Mouse (Mus musculus) midbrain, embryonic 14.5 days (tissue): ENCODE data around the gene Scai. TPM values are rescaled to one million over a fixed set of nuclear protein-coding genes. Genes with fewer than 3 reads are reported as not detected.

ENCODE experiments used
- ATAC-seq: fragments of 200-750 bp; cut with Nextera tagmentation; 2 replicates; pipeline ENCODE4 v1.8.0; 2017; ENCODE audit warnings: moderate number of reproducible peaks, moderate library complexity; ENCODE audit not compliant: low FRiP score, low TSS enrichment
- DNase-seq: peaks from one replicate; pipeline ENCODE4 v3.0.0-alpha.2; 2015
- H3K27ac ChIP-seq: fragments of 300-500 bp; sonication (generic); replicated peaks from 2 replicates; pipeline ENCODE4 v1.5.1; 2014; ENCODE audit warnings: mild to moderate bottlenecking, low read depth, low read length, moderate library complexity
- H3K27me3 ChIP-seq: fragments of 300-500 bp; sonication (generic); 2 replicates; pipeline ENCODE4 v1.6.1; 2014; ENCODE audit warnings: low read length, control low read depth, mixed read lengths; ENCODE audit not compliant: control insufficient read depth, insufficient read depth
- H3K36me3 ChIP-seq: fragments of 300-500 bp; sonication (generic); 2 replicates; pipeline ENCODE4 v1.6.1; 2014; ENCODE audit warnings: low read length, control low read depth; ENCODE audit not compliant: control insufficient read depth, insufficient read depth
- H3K4me1 ChIP-seq: fragments of 300-500 bp; sonication (generic); 2 replicates; pipeline ENCODE4 v1.6.1; 2014; ENCODE audit warnings: mild to moderate bottlenecking, antibody characterized with exemption, low read length, control low read depth; ENCODE audit not compliant: control insufficient read depth, insufficient read depth
- H3K4me2 ChIP-seq: fragments of 300-500 bp; sonication (generic); 2 replicates; pipeline ENCODE4 v1.6.1; 2014; ENCODE audit warnings: mild to moderate bottlenecking, low read length, moderate library complexity
- H3K4me3 ChIP-seq: fragments of 300-500 bp; sonication (generic); replicated peaks from 2 replicates; pipeline ENCODE4 v1.5.1; 2014; ENCODE audit warnings: low read depth, low read length
- H3K9ac ChIP-seq: fragments of 300-500 bp; sonication (generic); replicated peaks from 2 replicates; pipeline ENCODE4 v1.6.1; 2014; ENCODE audit warnings: mild to moderate bottlenecking, low read length, moderate library complexity
- H3K9me3 ChIP-seq: fragments of 300-500 bp; sonication (generic); 2 replicates; pipeline ENCODE4 v1.6.1; 2016; ENCODE audit warnings: low read length, control low read depth, mixed read lengths; ENCODE audit not compliant: control insufficient read depth
- WGBS: fragments of 180-500 bp; shearing (Covaris S2); extraction: QIAGEN DNeasy Blood & Tissue Kit; methylation state at CpG from one replicate; pipeline ENCODE4 v1.1.7; 2014; 5-methylcytosine and 5-hydroxymethylcytosine counted together
- polyA plus RNA-seq: library from polyadenylated mRNA; unstranded; fragments of >200 nt; fragmentation: Nextera tagmentation; extraction: Ambion mirVana; gene quantifications from 2 replicates; pipeline ENCODE4 v1.2.1, GENCODE M21; 2014

The Scai gene
- polyA plus RNA-seq, 1 experiment from 2014 or later: 22.3 TPM

DNA sequence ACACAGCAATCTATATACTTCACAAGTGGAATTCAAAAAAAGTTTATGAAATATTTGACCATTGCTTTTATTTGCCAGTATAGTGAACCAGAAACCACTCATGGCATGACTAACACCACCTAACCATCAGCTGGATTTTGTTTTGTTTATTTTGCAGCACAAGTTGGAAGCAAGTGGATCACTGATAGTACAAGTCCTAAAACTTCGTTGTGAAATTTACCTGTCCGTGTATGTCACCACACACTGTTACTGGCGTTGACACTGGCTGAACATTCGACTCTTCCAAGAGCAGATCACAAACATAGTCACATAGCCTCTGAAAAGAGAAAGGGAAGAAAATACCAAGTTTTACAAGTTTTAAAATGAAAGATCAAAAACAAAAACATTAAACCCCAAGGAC is 20.2 kb upstream of the Scai start:
- no peaks in the 10 kb centered on the region for H3K27me3 ChIP-seq
- WGBS: 96% methylated on average over 4 of the region's 4 CpGs
- no peaks in the 10 kb centered on the region for H3K9me3 ChIP-seq
- ATAC-seq (no peak), DNase-seq (no peak)
- H3K4me1 ChIP-seq: no peaks in the 10 kb centered on the region
- no peak overlapping the region for H3K27ac ChIP-seq
- H3K36me3 ChIP-seq: peaks cover 10% of the 10 kb centered on the region; the same call in 1 of the 2 replicates
- no peak overlapping the region for H3K9ac ChIP-seq
- H3K4me2 ChIP-seq: no peak overlapping the region
- no peak overlapping the region for H3K4me3 ChIP-seq

DNA sequence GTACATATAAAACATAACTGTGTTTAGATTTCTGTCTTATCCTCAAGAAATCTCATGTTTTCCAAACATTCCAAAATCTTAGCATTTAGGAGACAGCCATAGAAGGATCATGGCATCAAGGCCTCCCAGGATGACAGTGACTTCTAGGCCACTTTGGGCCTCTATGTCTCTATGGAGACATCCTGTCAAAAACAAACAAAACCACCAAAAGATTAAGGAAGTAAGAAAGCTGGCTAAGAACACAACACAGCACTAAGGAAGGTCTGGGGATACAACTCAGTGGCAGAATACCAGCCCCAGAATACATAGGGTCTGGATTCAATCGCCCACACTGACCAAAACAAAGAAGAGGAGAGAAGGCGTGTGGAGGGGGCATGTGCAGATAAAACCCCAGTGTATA is 12.8 kb upstream of the Scai start:
- whole genome bisulfite sequencing: 100% methylated on average over 2 of the region's 2 CpGs
- Histone ChIP-seq H3K9me3 (no peaks in the 10 kb centered on the region), H3K27ac (no peak overlapping the region), H3K27me3 (no peaks in the 10 kb centered on the region), H3K4me3 (no peak overlapping the region), H3K36me3 (peaks cover 24% of the 10 kb centered on the region), H3K4me2 (no peak overlapping the region), H3K9ac (no peak overlapping the region), H3K4me1 (no peaks in the 10 kb centered on the region)
- ATAC-seq (no peak), DNase-seq (no peak)

DNA sequence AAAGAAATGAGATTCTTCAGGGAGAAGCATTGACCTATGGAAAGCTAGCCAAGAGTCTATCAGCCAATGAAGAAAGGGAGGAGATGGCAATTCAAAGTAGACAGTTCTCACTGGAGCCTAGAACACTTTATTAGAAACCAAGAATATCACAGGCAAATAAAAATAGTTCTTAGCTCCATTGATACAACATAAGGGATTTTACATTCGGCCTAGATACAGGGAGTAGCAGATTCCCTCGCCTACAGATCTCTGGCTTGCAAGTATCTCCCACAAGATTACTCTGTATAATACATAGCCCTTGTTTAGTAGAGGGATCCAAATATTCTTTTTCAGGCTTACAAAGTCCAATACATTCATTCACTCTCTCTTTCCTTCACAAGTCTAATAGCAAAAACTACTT is 4.3 kb upstream of the Scai start:
- no peak overlapping the region for H3K4me3 ChIP-seq
- 100% methylated on average over 2 of the region's 2 CpGs for WGBS
- H3K27ac ChIP-seq: no peak overlapping the region
- no peak overlapping the region for H3K9ac ChIP-seq
- H3K4me2 ChIP-seq: no peak overlapping the region
- 0 out of 2 replicates have a peak, but pooled peaks cover 3% of the 10 kb centered on the region for H3K4me1 ChIP-seq
- DNase-seq: no peak
- H3K9me3 ChIP-seq: no peaks in the 10 kb centered on the region
- no peaks in the 10 kb centered on the region for H3K27me3 ChIP-seq
- ATAC-seq: no peak
- H3K36me3 ChIP-seq: peaks cover 19% of the 10 kb centered on the region

DNA sequence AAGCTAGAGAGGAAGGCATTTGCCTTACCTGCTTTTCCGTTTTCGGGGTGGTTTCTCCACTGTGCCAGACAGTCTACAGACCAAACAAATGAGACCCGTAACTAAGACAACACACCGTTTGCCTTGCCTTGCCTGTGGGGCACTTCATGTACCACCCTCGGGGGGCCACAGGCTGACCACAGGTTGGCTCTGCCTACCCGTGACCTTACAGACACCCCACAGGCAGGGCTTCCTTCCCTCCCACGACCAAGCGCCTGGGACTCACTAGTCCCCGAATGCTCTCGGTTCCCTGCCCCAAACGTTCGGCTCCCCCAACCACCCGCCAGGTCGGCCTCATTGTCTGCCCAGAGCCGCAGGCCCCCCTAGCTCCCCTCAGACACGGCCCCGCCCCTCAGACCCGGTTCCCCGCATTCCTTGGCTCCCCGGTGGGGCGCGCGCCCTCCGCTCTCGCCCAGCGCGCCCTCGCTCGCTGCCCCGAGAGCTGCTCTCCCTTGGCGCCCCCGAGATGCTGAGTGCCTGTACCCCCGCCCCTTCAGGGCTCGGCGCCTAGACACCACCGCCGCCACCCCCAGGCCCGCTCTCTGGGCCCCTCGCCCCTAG is 473 bp downstream of the Scai start:
- Histone ChIP-seq H3K27me3 (no peaks in the 10 kb centered on the region), H3K9me3 (no peaks in the 10 kb centered on the region), H3K9ac (peak overlapping the region; percentile 96), H3K4me3 (peak overlapping the region; percentile 92), H3K27ac (peak overlapping the region; percentile 99), H3K4me2 (peak overlapping the region; percentile 76), H3K36me3 (peaks cover 19% of the 10 kb centered on the region; the same call in 1 of the 2 replicates), H3K4me1 (peaks cover 15% of the 10 kb centered on the region)
- DNase-seq (peak; percentile 82), ATAC-seq (peak; percentile 87)
- under 1% methylated on average over 37 of the region's 39 CpGs for WGBS

DNA sequence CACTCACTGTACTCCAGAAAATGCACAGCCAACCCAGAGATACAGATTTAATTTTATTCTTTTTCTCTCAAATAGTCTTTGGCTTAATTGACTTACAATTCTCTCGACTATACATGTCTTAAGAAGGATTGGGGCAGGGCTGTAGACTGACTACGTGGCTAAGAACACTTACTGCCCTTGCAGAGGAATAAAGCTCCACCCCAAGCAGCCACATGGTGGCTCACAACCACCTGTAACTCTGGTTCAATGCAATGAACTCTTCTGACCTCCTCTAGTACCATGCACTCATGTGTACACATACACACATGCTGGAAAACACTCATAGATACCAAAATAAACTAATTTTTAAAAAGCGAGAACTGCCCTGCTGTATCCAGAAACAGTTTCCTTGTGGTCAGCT is 4.6 kb downstream of the Scai start:
- Histone ChIP-seq H3K4me2 (no peak overlapping the region), H3K4me1 (peaks cover 12% of the 10 kb centered on the region), H3K9me3 (no peaks in the 10 kb centered on the region), H3K9ac (no peak overlapping the region), H3K27ac (no peak overlapping the region), H3K27me3 (no peaks in the 10 kb centered on the region), H3K4me3 (no peak overlapping the region), H3K36me3 (peaks cover 27% of the 10 kb centered on the region)
- no peak for DNase-seq
- no peak for ATAC-seq
- WGBS: 80% methylated on average over 3 of the region's 3 CpGs

DNA sequence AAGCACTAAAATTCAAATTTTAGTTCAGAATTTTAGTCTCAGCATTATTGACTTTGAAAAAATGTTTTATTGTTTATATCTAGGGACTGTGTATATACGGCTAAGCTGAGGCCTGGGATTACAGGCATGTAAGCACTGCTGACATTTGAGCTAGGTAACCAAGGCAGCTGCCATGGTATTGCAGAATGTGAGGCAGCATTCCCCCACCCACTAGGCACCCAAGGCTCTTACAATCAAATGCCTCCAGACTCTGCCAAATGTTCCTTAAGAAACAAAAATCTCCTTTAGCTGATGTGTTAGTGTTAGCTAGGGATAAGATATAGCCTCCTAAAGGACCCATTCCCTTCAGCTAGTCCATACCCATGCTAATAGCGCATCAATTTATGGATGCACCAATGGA is 6.9 kb downstream of the Scai start:
- no peaks in the 10 kb centered on the region for H3K27me3 ChIP-seq
- H3K4me1 ChIP-seq: peaks cover 1% of the 10 kb centered on the region; the same call in 1 of the 2 replicates
- WGBS: 82% methylated on average over 2 of the region's 2 CpGs
- H3K27ac ChIP-seq: no peak overlapping the region
- no peak for ATAC-seq
- H3K9me3 ChIP-seq: no peaks in the 10 kb centered on the region
- peaks cover 39% of the 10 kb centered on the region for H3K36me3 ChIP-seq
- no peak overlapping the region for H3K4me3 ChIP-seq
- no peak overlapping the region for H3K9ac ChIP-seq
- no peak for DNase-seq
- no peak overlapping the region for H3K4me2 ChIP-seq

DNA sequence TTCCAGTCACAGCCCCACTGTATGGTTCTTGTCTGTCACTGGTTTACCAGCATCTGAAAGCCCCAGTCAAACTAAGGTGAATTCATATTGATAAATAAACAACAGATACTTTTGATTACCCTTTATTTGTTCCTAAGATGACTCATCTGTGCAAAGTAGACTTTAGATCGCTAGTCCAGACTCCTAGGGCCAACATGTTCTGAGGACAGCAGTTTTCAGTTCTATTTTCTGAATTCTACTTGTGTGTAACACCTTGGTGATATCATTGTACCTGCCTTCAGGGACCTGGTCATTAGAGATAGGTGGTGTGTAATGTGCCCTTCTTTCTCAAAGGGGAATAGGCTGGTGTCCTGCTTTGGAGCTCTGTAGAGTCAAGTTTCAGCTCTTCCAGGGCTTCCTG is 29.5 kb downstream of the Scai start:
- no peaks in the 10 kb centered on the region for H3K27me3 ChIP-seq
- no peak overlapping the region for H3K4me2 ChIP-seq
- H3K4me3 ChIP-seq: no peak overlapping the region
- DNase-seq: no peak
- H3K9me3 ChIP-seq: no peaks in the 10 kb centered on the region
- no peak for ATAC-seq
- H3K4me1 ChIP-seq: no peaks in the 10 kb centered on the region
- H3K27ac ChIP-seq: no peak overlapping the region
- no peak overlapping the region for H3K9ac ChIP-seq
- H3K36me3 ChIP-seq: no peaks in the 10 kb centered on the region; the same call in 1 of the 2 replicates
- WGBS: 98% methylated on average over 1 of the region's 1 CpGs

DNA sequence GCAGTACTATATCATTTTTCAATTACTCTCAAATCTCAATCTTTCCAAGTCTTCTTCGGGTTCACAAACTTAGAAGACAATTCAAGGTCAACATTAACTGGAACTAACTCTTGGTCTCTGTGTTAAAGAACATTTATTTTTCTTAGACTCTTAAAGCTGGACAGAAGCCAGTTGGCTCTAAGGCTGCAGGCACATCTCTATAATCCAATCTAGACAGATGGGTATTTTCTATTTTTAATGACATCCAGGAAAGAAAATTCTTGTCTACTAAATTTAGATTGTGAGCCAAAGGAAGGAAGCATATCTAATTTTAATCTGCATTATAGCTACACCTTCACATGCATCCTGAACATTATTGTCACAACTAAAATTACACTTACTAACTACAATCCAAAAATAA is 32.6 kb downstream of the Scai start:
- H3K36me3 ChIP-seq: peaks cover 3% of the 10 kb centered on the region; the same call in 1 of the 2 replicates
- no peak overlapping the region for H3K4me2 ChIP-seq
- no peaks in the 10 kb centered on the region for H3K9me3 ChIP-seq
- H3K27me3 ChIP-seq: no peaks in the 10 kb centered on the region
- no peak for DNase-seq
- no peak for ATAC-seq
- no peak overlapping the region for H3K4me3 ChIP-seq
- WGBS: 89% methylated on average over 1 of the region's 1 CpGs
- no peak overlapping the region for H3K27ac ChIP-seq
- H3K4me1 ChIP-seq: no peaks in the 10 kb centered on the region
- H3K9ac ChIP-seq: no peak overlapping the region

DNA sequence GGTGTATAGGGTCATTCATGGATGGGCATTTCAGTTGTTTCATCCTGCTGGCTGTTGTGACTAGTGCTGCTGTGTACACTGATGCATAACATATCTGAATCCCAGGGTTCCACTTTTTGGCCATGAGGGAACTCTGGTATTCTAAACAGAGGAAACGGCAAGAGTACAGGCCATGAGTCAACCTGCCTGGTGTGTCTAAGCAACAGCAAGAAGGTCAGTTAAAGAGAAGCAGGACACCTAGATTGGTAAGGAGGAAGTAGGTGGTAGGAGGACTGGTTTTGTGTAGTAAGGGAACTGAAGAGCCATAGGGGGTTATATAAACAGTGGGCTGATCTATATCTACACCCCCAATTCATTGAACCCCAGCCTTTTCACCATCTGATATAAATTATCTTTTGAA is 33.7 kb downstream of the Scai start:
- Histone ChIP-seq H3K27ac (no peak overlapping the region), H3K9me3 (no peaks in the 10 kb centered on the region), H3K4me3 (no peak overlapping the region), H3K9ac (no peak overlapping the region), H3K27me3 (no peaks in the 10 kb centered on the region), H3K4me2 (no peak overlapping the region), H3K36me3 (peaks cover 3% of the 10 kb centered on the region; the same call in 1 of the 2 replicates), H3K4me1 (no peaks in the 10 kb centered on the region)
- WGBS: 86% methylated on average over 1 of the region's 1 CpGs
- DNase-seq: no peak
- ATAC-seq: no peak
